Mouse (Mus musculus) G1E (cell line): ENCODE results near the gene Emilin2.

Source experiments
- CTCF ChIP-seq: IDR thresholded peaks from 2 replicates; pipeline ENCODE4 v1.5.1; 2012; ENCODE audit warnings: low read depth, low read length, inconsistent platforms, mixed read lengths
- GATA1 ChIP-seq: IDR thresholded peaks from 2 replicates; pipeline ENCODE4 v1.6.1; 2012; ENCODE audit warnings: borderline replicate concordance, low read length, inconsistent platforms, mixed read lengths
- POLR2AphosphoS5 ChIP-seq: IDR thresholded peaks from 2 replicates; pipeline ENCODE4 v1.6.1; 2012; ENCODE audit warnings: low read depth, low read length, inconsistent platforms; ENCODE audit not compliant: insufficient replicate concordance
- TAL1 ChIP-seq: conservative IDR thresholded peaks from 2 replicates; pipeline ENCODE4 v1.6.1; 2012; ENCODE audit warnings: low read depth, low read length, inconsistent platforms, mixed read lengths

DNA sequence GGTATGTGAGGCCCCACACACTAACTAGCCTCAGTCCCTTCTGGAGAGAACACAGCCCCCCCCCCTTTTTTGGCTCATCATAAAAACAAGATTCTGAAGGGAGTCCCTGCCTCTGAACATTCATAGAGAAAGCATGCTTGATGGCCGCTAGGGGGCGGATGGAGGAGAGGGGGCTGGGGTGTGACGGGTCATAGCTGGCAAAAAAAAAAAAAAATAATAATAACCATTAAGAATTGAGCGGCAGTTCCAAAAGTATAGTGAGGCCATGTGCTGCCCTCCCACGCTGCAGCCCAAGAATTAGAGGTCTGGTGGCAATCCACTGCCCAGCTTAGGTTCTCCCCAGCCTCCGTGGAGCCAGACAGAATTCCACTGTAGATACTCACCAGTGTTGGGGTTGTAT is 57.0 kb downstream of the Emilin2 start:
- peak; percentile 38; the same call in 1 of the 2 replicates for TF ChIP-seq CTCF
- TF ChIP-seq TAL1 = no peak
- TF ChIP-seq GATA1 = no peak
- TF ChIP-seq POLR2AphosphoS5 = no peak
